In genomic region chr1:71414084-71414483, GRCm38 (mm10) we compare ENCODE assay signal across 18 mouse cellular contexts. TPM values are rescaled to one million over a fixed set of nuclear protein-coding genes. Genes with fewer than 3 reads are reported as not detected.
"Had no signal": no experiment of that assay in that cellular context is flagged by ENCODE, and none has a peak within 500 bp of the region (broad histone marks: within the 10 kb centered on the region; RNA-seq: fewer than 3 reads in every experiment).

No protein-coding gene starts in this region.

- ATAC-seq: lung, postnatal 0 days; midbrain, embryonic 13.5 days; midbrain, embryonic 15.5 days had no signal

- H3K27ac ChIP-seq: lung, embryonic 15.5 days; macrophage; midbrain, embryonic 13.5 days; midbrain, embryonic 15.5 days; neural tube, embryonic 12.5 days; stomach, embryonic 15.5 days had no signal

- H3K9ac ChIP-seq: lung, embryonic 15.5 days; midbrain, embryonic 13.5 days; midbrain, embryonic 15.5 days; neural tube, embryonic 12.5 days; stomach, embryonic 15.5 days had no signal

- H3K9me3 ChIP-seq: lung, embryonic 15.5 days; midbrain, embryonic 13.5 days; midbrain, embryonic 15.5 days; neural tube, embryonic 12.5 days; stomach, embryonic 15.5 days had no signal

- H3K4me3 ChIP-seq: lung, embryonic 15.5 days; megakaryocyte, embryonic 14.5 days; midbrain, embryonic 13.5 days; midbrain, embryonic 15.5 days; neural tube, embryonic 12.5 days; stomach, embryonic 15.5 days had no signal

- H3K4me2 ChIP-seq: lung, embryonic 15.5 days; midbrain, embryonic 11.5 days; midbrain, embryonic 13.5 days; midbrain, embryonic 15.5 days; neural tube, embryonic 12.5 days; stomach, embryonic 15.5 days had no signal

- H3K4me1 ChIP-seq: lung, embryonic 15.5 days; megakaryocyte, embryonic 14.5 days; midbrain, embryonic 13.5 days; midbrain, embryonic 15.5 days; neural tube, embryonic 12.5 days; stomach, embryonic 15.5 days had no signal

- H3K36me3 ChIP-seq: lung, embryonic 15.5 days; midbrain, embryonic 13.5 days; midbrain, embryonic 15.5 days; neural tube, embryonic 12.5 days; stomach, embryonic 15.5 days had no signal

- H3K27me3 ChIP-seq: lung, embryonic 15.5 days; megakaryocyte, embryonic 14.5 days; midbrain, embryonic 13.5 days; midbrain, embryonic 15.5 days; neural tube, embryonic 12.5 days; stomach, embryonic 15.5 days had no signal

- DNase-seq: lung, adult 2 months; lung, postnatal 14 days; lung, postnatal 36 days; right cerebral cortex, postnatal 14 days; thymus, adult 2 months; thymus, postnatal 25 days; thymus, postnatal 4 days had no signal

RNA-seq across cellular contexts. Expression of gene Abca12, which starts 0.6 kb away (rescaled TPM):
- polyA plus RNA-seq: lung, postnatal 0 days; macrophage; midbrain, embryonic 11.5 days; midbrain, embryonic 13.5 days; spleen, adult 2 months; urinary bladder, adult 2 months had no signal
